Mouse (Mus musculus): ENCODE results near the gene Uvrag. TPM values are rescaled to one million over a fixed set of nuclear protein-coding genes. Genes with fewer than 3 reads are reported as not detected.

The Uvrag gene
- polyA plus RNA-seq, 1 experiment = 13.9 TPM

GRCm38 (mm10) chr7:99167939-99168338 lies 27.0 kb upstream of the Uvrag start:
- TF ChIP-seq GATA1 (IDR thresholded peaks at IDR 0.05; ENCODE audit: borderline replicate concordance, low read length) (no peak), FLI1 (IDR thresholded peaks at IDR 0.05; ENCODE audit: low read length) (no peak)
- Histone ChIP-seq H3K4me3 (replicated peaks) (no peak overlapping the region), H3K9me3 (no peaks in the 10 kb centered on the region), H3K36me3 (replicated peaks; ENCODE audit: low read length) (no peaks in the 10 kb centered on the region), H3K4me1 (peaks cover 39% of the 10 kb centered on the region), H3K27me3 (replicated peaks) (peaks cover 84% of the 10 kb centered on the region)

DNA sequence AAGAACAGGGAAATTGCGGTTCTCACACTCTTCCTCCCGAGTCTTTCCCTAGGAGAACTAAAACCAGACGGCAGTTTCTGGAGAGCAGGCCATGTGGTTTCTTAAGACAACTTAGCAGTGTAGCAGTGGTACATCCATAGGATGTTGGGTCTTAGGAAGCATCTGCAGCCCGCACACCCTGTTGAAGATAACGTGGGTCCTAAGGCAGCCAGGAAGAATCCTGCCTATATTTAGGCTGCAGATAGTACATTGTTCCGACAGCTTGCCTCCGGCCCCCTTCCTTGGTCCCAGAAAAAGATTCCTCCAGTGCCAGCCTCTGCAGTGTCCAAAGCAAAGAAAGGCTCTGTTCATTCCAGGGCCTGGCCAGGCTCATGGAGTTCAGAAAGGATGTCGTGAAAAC lies 25.2 kb upstream of the Uvrag start:
- H3K27me3 ChIP-seq (replicated peaks) = peaks cover 82% of the 10 kb centered on the region
- H3K4me3 ChIP-seq (replicated peaks) = no peak overlapping the region
- TF ChIP-seq FLI1 (IDR thresholded peaks at IDR 0.05; ENCODE audit: low read length) = no peak
- no peak for TF ChIP-seq GATA1 (IDR thresholded peaks at IDR 0.05; ENCODE audit: borderline replicate concordance, low read length)
- peaks cover 37% of the 10 kb centered on the region for H3K4me1 ChIP-seq
- no peaks in the 10 kb centered on the region for H3K9me3 ChIP-seq
- no peaks in the 10 kb centered on the region for H3K36me3 ChIP-seq (replicated peaks; ENCODE audit: low read length)

- peaks cover 43% of the 10 kb centered on the region for H3K4me1 ChIP-seq
- no peak for TF ChIP-seq GATA1 (IDR thresholded peaks at IDR 0.05; ENCODE audit: borderline replicate concordance, low read length)
- no peak for TF ChIP-seq FLI1 (IDR thresholded peaks at IDR 0.05; ENCODE audit: low read length)
- no peaks in the 10 kb centered on the region for H3K9me3 ChIP-seq
- no peaks in the 10 kb centered on the region for H3K36me3 ChIP-seq (replicated peaks; ENCODE audit: low read length)
- peaks cover 80% of the 10 kb centered on the region for H3K27me3 ChIP-seq (replicated peaks)
- no peak overlapping the region for H3K4me3 ChIP-seq (replicated peaks)
These were observed 24.0 kb upstream of the Uvrag start for GRCm38 (mm10) chr7:99164873-99165410.

- TF ChIP-seq GATA1 (IDR thresholded peaks at IDR 0.05; ENCODE audit: borderline replicate concordance, low read length) (no peak), FLI1 (IDR thresholded peaks at IDR 0.05; ENCODE audit: low read length) (no peak)
- no peak overlapping the region for H3K4me3 ChIP-seq (replicated peaks)
- H3K36me3 ChIP-seq (replicated peaks; ENCODE audit: low read length) = no peaks in the 10 kb centered on the region
- peaks cover 55% of the 10 kb centered on the region for H3K4me1 ChIP-seq
- H3K27me3 ChIP-seq (replicated peaks) = peaks cover 80% of the 10 kb centered on the region
- no peaks in the 10 kb centered on the region for H3K9me3 ChIP-seq
These were observed 21.5 kb upstream of the Uvrag start for GRCm38 (mm10) chr7:99162462-99162861.

DNA sequence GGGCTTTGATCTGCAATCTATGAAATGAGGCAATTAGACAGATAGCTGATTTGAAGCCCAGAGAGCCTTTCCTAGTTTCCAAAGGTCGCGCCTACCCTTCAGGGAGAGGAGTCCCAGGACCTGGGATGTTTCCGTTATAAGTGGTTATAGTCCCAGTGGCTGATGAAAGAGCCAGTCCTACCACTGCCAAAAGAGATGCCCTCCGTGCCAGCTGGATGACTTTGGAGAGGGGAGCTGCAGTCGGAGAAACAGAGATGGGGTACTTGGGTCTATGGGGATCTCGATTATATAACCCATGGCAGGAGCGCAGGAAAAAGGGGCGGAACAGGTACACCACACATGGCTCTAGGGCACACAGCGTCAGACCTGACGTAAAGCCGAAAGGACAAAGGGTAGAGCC lies 21.0 kb upstream of the Uvrag start:
- no peak overlapping the region for H3K4me3 ChIP-seq (replicated peaks)
- H3K36me3 ChIP-seq (replicated peaks; ENCODE audit: low read length) = no peaks in the 10 kb centered on the region
- peaks cover 50% of the 10 kb centered on the region for H3K4me1 ChIP-seq
- TF ChIP-seq FLI1 (IDR thresholded peaks at IDR 0.05; ENCODE audit: low read length) (no peak), GATA1 (IDR thresholded peaks at IDR 0.05; ENCODE audit: borderline replicate concordance, low read length) (no peak)
- H3K27me3 ChIP-seq (replicated peaks) = peaks cover 82% of the 10 kb centered on the region
- no peaks in the 10 kb centered on the region for H3K9me3 ChIP-seq

DNA sequence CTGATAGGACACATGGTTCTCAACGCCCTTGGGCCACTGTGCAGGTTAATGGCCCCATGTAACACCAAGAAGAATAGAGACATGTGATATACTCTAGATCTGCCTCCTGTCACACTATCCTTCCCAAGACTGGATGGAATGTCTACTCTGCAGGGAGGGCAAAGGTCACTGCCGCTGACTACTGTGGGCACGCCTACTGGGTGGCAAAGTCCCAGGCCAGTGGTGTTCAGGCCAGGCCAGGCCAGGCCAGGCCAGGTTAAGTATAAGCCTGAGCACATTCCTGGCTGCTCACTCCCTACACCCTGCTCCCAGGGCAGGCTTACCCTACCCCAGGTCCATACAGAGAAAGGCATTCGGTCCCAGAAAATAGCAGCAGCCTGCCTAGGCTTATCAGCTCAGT lies 20.6 kb upstream of the Uvrag start:
- H3K36me3 ChIP-seq (replicated peaks; ENCODE audit: low read length) = no peaks in the 10 kb centered on the region
- H3K4me1 ChIP-seq = peaks cover 48% of the 10 kb centered on the region

DNA sequence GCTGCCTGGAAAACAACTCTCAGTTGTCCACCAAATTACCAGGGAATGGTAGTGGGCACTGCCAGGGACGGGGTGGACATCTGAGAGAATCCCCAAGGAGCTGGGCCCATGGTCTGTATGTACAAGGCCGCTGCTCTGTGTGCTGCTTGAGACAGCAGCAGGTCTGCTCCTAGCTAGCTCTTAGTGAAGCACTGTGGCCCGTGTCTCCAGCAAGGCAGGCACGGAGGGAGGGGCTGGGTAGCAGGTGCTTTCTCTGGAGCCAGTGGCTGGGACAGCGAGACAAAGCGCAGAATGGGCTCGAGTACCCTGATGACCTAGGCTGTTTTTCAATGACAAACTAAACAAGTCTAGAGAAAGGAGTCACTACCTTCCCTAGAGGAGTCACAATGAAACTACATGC lies 20.1 kb upstream of the Uvrag start:
- Histone ChIP-seq H3K27me3 (replicated peaks) (peaks cover 84% of the 10 kb centered on the region), H3K4me3 (replicated peaks) (no peak overlapping the region), H3K4me1 (peaks cover 45% of the 10 kb centered on the region), H3K36me3 (replicated peaks; ENCODE audit: low read length) (no peaks in the 10 kb centered on the region), H3K9me3 (no peaks in the 10 kb centered on the region)
- TF ChIP-seq GATA1 (IDR thresholded peaks at IDR 0.05; ENCODE audit: borderline replicate concordance, low read length) = no peak
- TF ChIP-seq FLI1 (IDR thresholded peaks at IDR 0.05; ENCODE audit: low read length) = no peak

More for the DNA sequence above, 20.6 kb upstream of the Uvrag start:
- Histone ChIP-seq H3K9me3 (no peaks in the 10 kb centered on the region), H3K27me3 (replicated peaks) (peaks cover 85% of the 10 kb centered on the region), H3K4me3 (replicated peaks) (no peak overlapping the region)
- no peak for TF ChIP-seq FLI1 (IDR thresholded peaks at IDR 0.05; ENCODE audit: low read length)
- no peak for TF ChIP-seq GATA1 (IDR thresholded peaks at IDR 0.05; ENCODE audit: borderline replicate concordance, low read length)

DNA sequence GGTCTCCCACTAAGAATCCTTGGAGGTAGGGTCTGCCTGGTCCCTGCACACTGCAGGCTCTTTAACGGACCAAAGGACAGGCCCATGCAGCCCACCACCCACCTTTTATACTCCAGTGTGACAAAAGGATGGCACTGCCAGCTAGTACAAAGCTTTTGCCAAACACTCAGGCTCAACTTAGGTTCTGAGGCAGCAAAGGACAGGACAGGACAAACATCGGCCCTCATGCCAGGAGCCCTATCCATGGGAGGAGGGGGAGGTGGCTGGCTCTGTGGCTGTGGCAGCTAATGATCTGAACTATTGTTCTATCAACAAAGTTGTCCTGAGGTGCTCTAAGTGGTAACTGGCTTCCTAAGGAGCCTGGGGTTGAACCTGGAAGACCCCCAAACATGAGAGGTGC lies 18.5 kb upstream of the Uvrag start:
- Histone ChIP-seq H3K9me3 (no peaks in the 10 kb centered on the region), H3K27me3 (replicated peaks) (peaks cover 74% of the 10 kb centered on the region), H3K36me3 (replicated peaks; ENCODE audit: low read length) (no peaks in the 10 kb centered on the region), H3K4me1 (peaks cover 43% of the 10 kb centered on the region), H3K4me3 (replicated peaks) (no peak overlapping the region)
- TF ChIP-seq FLI1 (IDR thresholded peaks at IDR 0.05; ENCODE audit: low read length) (no peak), GATA1 (IDR thresholded peaks at IDR 0.05; ENCODE audit: borderline replicate concordance, low read length) (no peak)

- H3K36me3 ChIP-seq (replicated peaks; ENCODE audit: low read length) = no peaks in the 10 kb centered on the region
- no peak for TF ChIP-seq FLI1 (IDR thresholded peaks at IDR 0.05; ENCODE audit: low read length)
- no peak for TF ChIP-seq GATA1 (IDR thresholded peaks at IDR 0.05; ENCODE audit: borderline replicate concordance, low read length)
- H3K4me1 ChIP-seq = peaks cover 44% of the 10 kb centered on the region
- H3K9me3 ChIP-seq = no peaks in the 10 kb centered on the region
- no peak overlapping the region for H3K4me3 ChIP-seq (replicated peaks)
- H3K27me3 ChIP-seq (replicated peaks) = peaks cover 70% of the 10 kb centered on the region
These were observed 18.0 kb upstream of the Uvrag start for GRCm38 (mm10) chr7:99158904-99159303.

GRCm38 (mm10) chr7:99158011-99158410 lies 17.1 kb upstream of the Uvrag start:
- peaks cover 45% of the 10 kb centered on the region for H3K4me1 ChIP-seq
- peaks cover 65% of the 10 kb centered on the region for H3K27me3 ChIP-seq (replicated peaks)
- H3K36me3 ChIP-seq (replicated peaks; ENCODE audit: low read length) = no peaks in the 10 kb centered on the region
- no peak overlapping the region for H3K4me3 ChIP-seq (replicated peaks)
- TF ChIP-seq FLI1 (IDR thresholded peaks at IDR 0.05; ENCODE audit: low read length) (no peak), GATA1 (IDR thresholded peaks at IDR 0.05; ENCODE audit: borderline replicate concordance, low read length) (no peak)
- no peaks in the 10 kb centered on the region for H3K9me3 ChIP-seq

- no peaks in the 10 kb centered on the region for H3K9me3 ChIP-seq
- H3K4me3 ChIP-seq (replicated peaks) = no peak overlapping the region
- peaks cover 58% of the 10 kb centered on the region for H3K4me1 ChIP-seq
- H3K27me3 ChIP-seq (replicated peaks) = peaks cover 59% of the 10 kb centered on the region
- TF ChIP-seq FLI1 (IDR thresholded peaks at IDR 0.05; ENCODE audit: low read length) (no peak), GATA1 (IDR thresholded peaks at IDR 0.05; ENCODE audit: borderline replicate concordance, low read length) (no peak)
- no peaks in the 10 kb centered on the region for H3K36me3 ChIP-seq (replicated peaks; ENCODE audit: low read length)
These were observed 15.8 kb upstream of the Uvrag start for GRCm38 (mm10) chr7:99156737-99157136.
